8 mouse cellular contexts compared by ENCODE assay signal in genomic region chr4:129059922-129060321, GRCm38 (mm10). TPM values are rescaled to one million over a fixed set of nuclear protein-coding genes. Genes with fewer than 3 reads are reported as not detected.
DNase-seq lines count a peak whose midpoint lies in the region; ATAC-seq and TF ChIP-seq lines count a peak whose summit lies in the region.

No protein-coding gene starts in this region.

- H3K27me3 ChIP-seq in cerebellum, adult 2 months (ENCODE audit: control insufficient read depth, insufficient read depth, low read length) = no peaks in the 10 kb centered on the region
- no peaks in the 10 kb centered on the region for H3K27me3 ChIP-seq in C2C12 (ENCODE audit: control insufficient read depth, insufficient read depth, insufficient read length)
- no peaks in the 10 kb centered on the region for H3K27me3 ChIP-seq in forebrain, postnatal 0 days (ENCODE audit: insufficient read depth, low read length)
- H3K27me3 ChIP-seq in liver, postnatal 0 days (ENCODE audit: insufficient read depth, low read length) = no peaks in the 10 kb centered on the region

- peak overlapping the region; percentile 96 for H3K4me2 ChIP-seq in forebrain, postnatal 0 days (ENCODE audit: low read depth)
- peak overlapping the region; percentile 100 for H3K4me2 ChIP-seq in liver, postnatal 0 days (ENCODE audit: low read depth, low read length)

- H3K36me3 ChIP-seq in C2C12 (ENCODE audit: control insufficient read depth, insufficient read depth) = no peaks in the 10 kb centered on the region
- no peaks in the 10 kb centered on the region for H3K36me3 ChIP-seq in forebrain, postnatal 0 days (ENCODE audit: insufficient read depth)
- H3K36me3 ChIP-seq in liver, postnatal 0 days (replicated peaks; ENCODE audit: insufficient read depth, low read length) = no peaks in the 10 kb centered on the region

- no peak for ATAC-seq in forebrain, postnatal 0 days
- ATAC-seq in liver, postnatal 0 days = no peak
- ATAC-seq in megakaryocyte-erythroid progenitor cell, adult 5-6 weeks (replicated peaks; ENCODE audit: low FRiP score, low TSS enrichment, poor library complexity, severe bottlenecking) = no peak

- no peaks in the 10 kb centered on the region for H3K9me3 ChIP-seq in forebrain, postnatal 0 days (ENCODE audit: low read length)
- no peaks in the 10 kb centered on the region for H3K9me3 ChIP-seq in liver, postnatal 0 days (ENCODE audit: low read length)

- H3K4me1 ChIP-seq in cerebellum, adult 2 months (ENCODE audit: control insufficient read depth, insufficient read depth, low read length) = peaks cover 11% of the 10 kb centered on the region
- peaks cover 16% of the 10 kb centered on the region for H3K4me1 ChIP-seq in forebrain, postnatal 0 days (ENCODE audit: insufficient read depth)
- H3K4me1 ChIP-seq in liver, postnatal 0 days (ENCODE audit: insufficient read depth) = peaks cover 20% of the 10 kb centered on the region

- TF ChIP-seq CTCF in cerebellum, adult 2 months (IDR thresholded peaks at IDR 0.05; ENCODE audit: borderline replicate concordance, insufficient read depth, low read depth, low read length) = no peak
- no peak for TF ChIP-seq CTCF in C2C12 (IDR thresholded peaks at IDR 0.05; ENCODE audit: control insufficient read depth, insufficient read depth, insufficient read length)
- TF ChIP-seq CTCF in forebrain, postnatal 0 days (IDR thresholded peaks at IDR 0.05; ENCODE audit: low read depth) = no peak
- no peak for TF ChIP-seq CTCF in liver, postnatal 0 days (IDR thresholded peaks at IDR 0.05; ENCODE audit: low read depth)

- DNase-seq in cerebellum, adult 2 months = no peak
- DNase-seq in cerebellum, postnatal 36 days = no peak
- DNase-seq in forebrain, postnatal 0 days = no peak
- no peak for DNase-seq in liver, postnatal 0 days
- no peak for DNase-seq in Muller cell, postnatal 12 days (ENCODE audit: inconsistent ontology term)
- no peak for DNase-seq in adrenal gland, adult 2 months

- peak overlapping the region; percentile 81; the same call in 1 of the 2 replicates for H3K9ac ChIP-seq in forebrain, postnatal 0 days
- peak overlapping the region; percentile 47 for H3K9ac ChIP-seq in liver, postnatal 0 days (replicated peaks)

- TF ChIP-seq EP300 in liver, postnatal 0 days (IDR thresholded peaks at IDR 0.05; ENCODE audit: low read depth) = no peak

- no peak overlapping the region for H3K27ac ChIP-seq in cerebellum, adult 2 months (ENCODE audit: insufficient read depth, low read length)
- H3K27ac ChIP-seq in forebrain, postnatal 0 days (ENCODE audit: low read depth, low read length) = no peak overlapping the region
- peak overlapping the region; percentile 87 for H3K27ac ChIP-seq in liver, postnatal 0 days (ENCODE audit: low read depth)

- H3K79me2 ChIP-seq in C2C12 (ENCODE audit: control insufficient read depth, insufficient read depth) = peaks cover 67% of the 10 kb centered on the region

- TF ChIP-seq POLR2A in cerebellum, adult 2 months (IDR thresholded peaks at IDR 0.05; ENCODE audit: borderline replicate concordance, insufficient read depth, low read length) = no peak

- peak overlapping the region; percentile 79 for H3K4me3 ChIP-seq in cerebellum, adult 2 months (replicated peaks; ENCODE audit: insufficient read depth, low read depth, low read length)
- H3K4me3 ChIP-seq in C2C12 (ENCODE audit: insufficient read depth, poor library complexity, severe bottlenecking) = peak overlapping the region; percentile 79
- peak overlapping the region; percentile 88 for H3K4me3 ChIP-seq in forebrain, postnatal 0 days (ENCODE audit: low read depth, low read length)
- peak overlapping the region; percentile 92 for H3K4me3 ChIP-seq in liver, postnatal 0 days (ENCODE audit: low read depth, low read length)

- 20% methylated on average over 4 of the region's 4 CpGs for WGBS in cerebellum, adult 2 months
- WGBS in forebrain, postnatal 0 days = 55% methylated on average over 4 of the region's 4 CpGs
- WGBS in liver, postnatal 0 days (ENCODE audit: insufficient replicate concordance) = 16% methylated on average over 4 of the region's 4 CpGs

- H3K79me3 ChIP-seq in C2C12 (ENCODE audit: low read depth) = peaks cover 57% of the 10 kb centered on the region

- peak overlapping the region; percentile 3 for H3ac ChIP-seq in C2C12 (ENCODE audit: control insufficient read depth, insufficient read length, low read depth)

TF ChIP-seq in C2C12, 6 proteins besides CTCF, POLR2A, EP300 and RAD21:
- TF ChIP-seq CEBPB (IDR thresholded peaks at IDR 0.05; ENCODE audit: low read depth) (no peak), FOSL1 (IDR thresholded peaks at IDR 0.05; ENCODE audit: insufficient read depth, low read length, poor library complexity, severe bottlenecking) (no peak), MYOG (IDR thresholded peaks at IDR 0.05; ENCODE audit: control insufficient read depth, extremely low read depth, insufficient read length) (no peak), USF1 (IDR thresholded peaks at IDR 0.05; ENCODE audit: low read depth) (no peak), MAX (IDR thresholded peaks at IDR 0.05) (no peak), MYOD1 (IDR thresholded peaks at IDR 0.05; ENCODE audit: control insufficient read depth, insufficient read length, low read depth) (no peak)

RNA-seq across cellular contexts. Expression of gene Rnf19b, which starts 1.9 kb away (rescaled TPM):
- polyA plus RNA-seq in cerebellum, adult 2 months (2012; rRNA removed) = 137 and 154 TPM in 2 replicates
- 53.5 TPM for polyA plus RNA-seq in C2C12 (2012; fragmentation: generic; extraction: Trizol)
- 116 and 135 TPM in 2 replicates for total RNA-seq in forebrain, postnatal 0 days (2014; rRNA removed)
- 31.1 and 32.6 TPM in 2 replicates for polyA plus RNA-seq in forebrain, postnatal 0 days (2015; fragmentation: Nextera tagmentation; extraction: Ambion mirVana)
- polyA plus RNA-seq in liver, postnatal 0 days (2015; fragmentation: Nextera tagmentation; extraction: Ambion mirVana) = 5.5 and 6.0 TPM in 2 replicates
- total RNA-seq in megakaryocyte-erythroid progenitor cell, adult 5-6 weeks (2014; fragmentation: Nextera tagmentation) = 12.1 and 15.0 TPM in 2 replicates
- 26.7 and 28.3 TPM in 2 replicates for total RNA-seq in megakaryocyte-erythroid progenitor cell, adult 5-6 weeks (2017)
- total RNA-seq in adrenal gland, adult 2 months (2021) = 10 to 100 TPM; 33.4 to 39.6 TPM
- 69.1 and 74.7 TPM in 2 replicates for polyA plus RNA-seq in adrenal gland, adult 2 months (2012; rRNA removed)

RNA-seq across cellular contexts. Expression of gene Tmem54, which starts 45.4 kb away (rescaled TPM):
- 0.16 TPM in 2 replicates for polyA plus RNA-seq in cerebellum, adult 2 months (2012; rRNA removed)
- polyA plus RNA-seq in C2C12 (2012; fragmentation: generic; extraction: Trizol) = 0.18 TPM
- not detected in 2 replicates for total RNA-seq in forebrain, postnatal 0 days (2014; rRNA removed)
- polyA plus RNA-seq in forebrain, postnatal 0 days (2015; fragmentation: Nextera tagmentation; extraction: Ambion mirVana) = not detected in 2 replicates
- 0.26 TPM in 1 of 2 replicates, not detected in the other for polyA plus RNA-seq in liver, postnatal 0 days (2015; fragmentation: Nextera tagmentation; extraction: Ambion mirVana)
- total RNA-seq in megakaryocyte-erythroid progenitor cell, adult 5-6 weeks (2014; fragmentation: Nextera tagmentation) = not detected in 2 replicates
- total RNA-seq in megakaryocyte-erythroid progenitor cell, adult 5-6 weeks (2017) = not detected in 2 replicates
- total RNA-seq in adrenal gland, adult 2 months (2021) = not detected
- not detected in 2 replicates for polyA plus RNA-seq in adrenal gland, adult 2 months (2012; rRNA removed)
